Mouse (Mus musculus) limb, embryonic 12.5 days (tissue): ENCODE measurements around the gene D430041D05Rik. TPM values are rescaled to one million over a fixed set of nuclear protein-coding genes. Genes with fewer than 3 reads are reported as not detected.
"Not testable (repeated sequence)": the region's sequence is repeated elsewhere in the genome, so short reads cannot be mapped to it uniquely, and the experiment has no call there.

Experiments used
- ATAC-seq: fragments of 200-750 bp; cut with Nextera tagmentation; 2 replicates; pipeline ENCODE4 v1.8.0; 2017; ENCODE audit warnings: low read depth, moderate TSS enrichment; ENCODE audit not compliant: insufficient number of reproducible peaks, insufficient read depth, low FRiP score, low TSS enrichment
- H3K27ac ChIP-seq: fragments of 300-500 bp; sonication (generic); 2 replicates; pipeline ENCODE4 v1.5.1; 2016; ENCODE audit warnings: mild to moderate bottlenecking, moderate library complexity
- H3K27me3 ChIP-seq: fragments of 300-500 bp; sonication (generic); 2 replicates; pipeline ENCODE4 v1.6.1; 2016; ENCODE audit warnings: mild to moderate bottlenecking, moderate library complexity
- H3K36me3 ChIP-seq: fragments of 300-500 bp; sonication (generic); 2 replicates; pipeline ENCODE4 v1.6.1; 2016; ENCODE audit warnings: mild to moderate bottlenecking, moderate library complexity
- H3K4me1 ChIP-seq: fragments of 300-500 bp; sonication (generic); replicated peaks from 2 replicates; pipeline ENCODE4 v1.6.1; 2016
- H3K4me2 ChIP-seq: fragments of 300-500 bp; sonication (generic); 2 replicates; pipeline ENCODE4 v1.6.1; 2016; ENCODE audit warnings: mild to moderate bottlenecking, moderate library complexity
- H3K4me3 ChIP-seq: fragments of 300-500 bp; sonication (generic); replicated peaks from 2 replicates; pipeline ENCODE4 v1.5.1; 2016; ENCODE audit warnings: mild to moderate bottlenecking
- H3K9ac ChIP-seq: fragments of 300-500 bp; sonication (generic); replicated peaks from 2 replicates; pipeline ENCODE4 v1.6.1; 2016; ENCODE audit warnings: mild to moderate bottlenecking, moderate library complexity
- H3K9me3 ChIP-seq: fragments of 300-500 bp; sonication (generic); 2 replicates; pipeline ENCODE4 v1.6.1; 2016; ENCODE audit warnings: mild to moderate bottlenecking, moderate library complexity
- WGBS: fragments of 180-500 bp; shearing (Covaris S2); methylation state at CpG from one replicate; pipeline ENCODE4 v1.1.7; 2016; 5-methylcytosine and 5-hydroxymethylcytosine counted together
- polyA plus RNA-seq: library from polyadenylated mRNA; unstranded; fragments of >200 nt; fragmentation: Nextera tagmentation; extraction: Ambion mirVana; gene quantifications from 2 replicates; pipeline ENCODE4 v1.2.1, GENCODE M21; 2016

The D430041D05Rik gene
- polyA plus RNA-seq, 1 experiment from 2014 or later: 1.1 TPM

DNA sequence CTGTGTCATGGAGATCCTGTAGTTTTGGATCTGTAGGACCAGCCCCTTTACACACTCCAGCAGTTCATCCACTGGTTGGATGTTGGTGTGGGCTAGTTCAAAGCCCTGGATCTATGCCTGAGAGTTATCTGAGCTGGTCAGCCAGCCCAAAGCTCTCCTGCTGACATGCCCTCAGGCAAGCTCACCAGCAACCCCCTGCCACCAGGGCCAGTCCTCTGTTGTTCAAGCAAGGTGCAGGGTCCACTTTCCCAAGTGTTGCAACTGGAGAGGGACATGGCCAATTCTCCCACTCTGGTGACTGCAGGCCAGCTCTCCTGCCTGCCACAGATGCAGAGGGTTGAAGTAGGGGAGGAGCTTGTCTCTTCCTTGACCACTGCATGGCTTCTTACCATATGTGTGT lies 297.2 kb downstream of the D430041D05Rik start:
- H3K4me1 ChIP-seq, H3K9me3 ChIP-seq, H3K4me3 ChIP-seq, H3K27me3 ChIP-seq, ATAC-seq, H3K27ac ChIP-seq, H3K9ac ChIP-seq, H3K4me2 ChIP-seq, H3K36me3 ChIP-seq: not testable (repeated sequence)

DNA sequence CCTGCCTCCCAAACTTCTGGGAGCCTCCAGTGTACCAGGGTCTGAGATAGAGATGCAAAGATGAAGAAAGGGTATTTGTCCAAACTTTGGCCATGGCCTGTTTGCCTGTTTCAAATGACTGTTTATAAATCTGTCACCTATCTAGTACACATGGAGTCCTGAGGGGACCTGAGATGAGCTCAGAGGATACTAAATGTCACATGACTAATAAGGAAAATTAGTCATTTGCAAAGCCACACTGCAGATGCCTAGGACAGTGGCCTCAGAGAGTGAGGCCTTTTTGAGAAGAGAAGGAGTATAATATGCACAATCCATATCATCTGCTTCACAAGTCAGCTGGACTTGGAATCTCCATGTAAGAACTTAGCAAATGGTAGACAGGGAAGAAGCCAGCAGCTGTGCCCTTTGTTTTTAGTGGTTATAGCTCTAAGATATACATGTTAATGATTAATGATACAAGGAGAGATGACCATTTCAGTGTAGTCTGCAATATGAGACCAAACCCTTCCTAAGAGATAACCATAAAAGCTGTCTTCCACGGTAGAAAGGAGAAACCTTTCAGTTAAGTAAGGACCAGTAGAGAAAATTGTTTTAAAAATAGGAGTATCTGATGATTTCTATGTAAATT lies 299.5 kb downstream of the D430041D05Rik start:
- not testable (repeated sequence) for H3K4me3 ChIP-seq, ATAC-seq, H3K36me3 ChIP-seq, H3K9ac ChIP-seq, H3K27ac ChIP-seq, H3K27me3 ChIP-seq, H3K4me2 ChIP-seq, H3K4me1 ChIP-seq, H3K9me3 ChIP-seq
- WGBS: no CpG with 5 or more reads among the region's 1 CpGs

DNA sequence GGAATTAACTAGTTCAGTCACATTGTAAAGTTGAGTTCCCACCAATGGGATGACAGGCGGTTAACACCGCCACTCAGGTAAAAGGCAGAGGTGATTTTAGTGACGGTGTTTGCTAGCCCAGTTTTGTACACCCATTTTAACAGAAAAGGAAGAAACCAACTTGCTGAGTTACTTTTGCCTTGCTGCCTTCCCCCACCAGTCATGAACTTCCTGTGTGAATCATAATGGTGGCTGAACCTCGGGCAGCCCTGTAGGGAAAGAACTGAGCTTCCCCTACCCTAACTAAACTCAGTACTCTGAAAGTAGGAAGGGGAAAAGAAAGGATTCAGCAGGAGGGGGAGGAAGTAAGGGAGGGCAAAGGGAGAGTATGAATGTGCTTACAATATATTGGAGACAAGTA lies 300.8 kb downstream of the D430041D05Rik start:
- WGBS: 80% methylated on average over 4 of the region's 4 CpGs
- ATAC-seq: no peak
- H3K4me2 ChIP-seq: no peak overlapping the region
- no peak overlapping the region for H3K4me3 ChIP-seq
- H3K36me3 ChIP-seq: no peaks in the 10 kb centered on the region
- H3K27ac ChIP-seq: no peak overlapping the region
- no peaks in the 10 kb centered on the region for H3K27me3 ChIP-seq
- no peaks in the 10 kb centered on the region for H3K4me1 ChIP-seq
- no peak overlapping the region for H3K9ac ChIP-seq
- no peaks in the 10 kb centered on the region for H3K9me3 ChIP-seq

DNA sequence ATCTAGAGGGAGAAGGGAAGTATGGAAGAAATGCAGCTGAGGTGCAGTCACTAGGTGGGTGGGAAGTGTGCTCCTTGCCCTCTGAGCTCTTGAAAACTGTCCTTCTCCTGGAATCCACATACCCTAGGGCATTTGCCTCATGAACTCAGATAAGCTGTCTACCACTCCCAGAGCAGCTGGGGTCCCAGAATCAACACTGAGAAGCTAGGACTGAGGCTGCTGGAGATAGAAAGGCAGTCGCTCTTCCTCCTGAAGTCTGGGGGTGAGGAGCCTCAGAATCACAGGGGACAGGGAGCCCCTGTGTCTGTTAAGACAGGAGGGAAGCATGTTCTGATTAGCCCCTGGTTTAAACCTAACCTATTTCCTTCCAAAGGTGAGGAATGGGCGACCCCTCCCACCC lies 301.3 kb downstream of the D430041D05Rik start:
- Histone ChIP-seq H3K36me3 (no peaks in the 10 kb centered on the region), H3K4me3 (no peak overlapping the region), H3K27me3 (no peaks in the 10 kb centered on the region), H3K9ac (no peak overlapping the region), H3K4me1 (no peaks in the 10 kb centered on the region), H3K27ac (no peak overlapping the region), H3K9me3 (no peaks in the 10 kb centered on the region), H3K4me2 (no peak overlapping the region)
- no peak for ATAC-seq
- WGBS: 58% methylated on average over 2 of the region's 2 CpGs

DNA sequence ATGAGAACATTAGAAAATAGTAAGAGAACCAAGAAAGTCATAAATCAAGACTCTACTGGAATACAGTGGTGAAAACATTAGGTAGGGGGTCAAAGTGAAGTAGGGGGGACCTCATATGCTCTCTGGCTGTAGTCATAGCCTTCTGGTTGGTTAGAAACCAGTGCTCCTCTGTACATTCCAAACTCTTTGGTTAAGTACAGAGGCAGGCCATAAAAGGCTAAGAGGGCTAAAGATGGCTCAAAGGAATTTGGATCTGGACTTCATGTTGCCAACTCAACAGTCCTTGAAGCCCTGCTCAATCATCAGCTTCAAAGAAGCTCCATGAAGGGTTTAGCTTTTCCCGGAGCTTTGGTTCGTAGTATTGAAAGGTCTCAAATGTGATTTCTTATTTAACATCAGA lies 301.8 kb downstream of the D430041D05Rik start:
- WGBS: 52% methylated on average over 2 of the region's 2 CpGs

DNA sequence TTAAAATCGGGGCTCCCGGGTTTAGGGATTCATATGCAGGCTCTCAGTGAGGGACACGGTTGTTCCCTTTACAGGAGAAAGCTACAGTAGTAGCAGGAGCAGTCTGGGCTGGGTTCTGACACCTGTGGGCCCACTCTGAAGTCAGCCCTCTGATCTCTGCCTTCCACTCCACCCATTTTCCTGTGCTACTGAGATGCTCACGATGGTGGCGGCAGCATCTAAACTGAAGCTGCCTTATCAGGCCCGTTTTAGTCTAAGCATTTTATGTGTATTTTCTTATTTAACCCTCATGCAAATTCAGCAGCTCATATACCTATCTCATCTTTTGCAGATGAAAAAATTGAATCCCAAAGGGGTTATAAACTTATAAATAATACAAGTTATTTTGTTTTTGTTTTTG lies 306.0 kb downstream of the D430041D05Rik start:
- no peak for ATAC-seq
- H3K9me3 ChIP-seq: no peaks in the 10 kb centered on the region
- WGBS: 85% methylated on average over 6 of the region's 6 CpGs

More for the DNA sequence above, 301.8 kb downstream of the D430041D05Rik start:
- H3K36me3 ChIP-seq, ATAC-seq, H3K4me3 ChIP-seq, H3K4me2 ChIP-seq, H3K4me1 ChIP-seq, H3K27me3 ChIP-seq, H3K9ac ChIP-seq, H3K27ac ChIP-seq, H3K9me3 ChIP-seq: not testable (repeated sequence)

DNA sequence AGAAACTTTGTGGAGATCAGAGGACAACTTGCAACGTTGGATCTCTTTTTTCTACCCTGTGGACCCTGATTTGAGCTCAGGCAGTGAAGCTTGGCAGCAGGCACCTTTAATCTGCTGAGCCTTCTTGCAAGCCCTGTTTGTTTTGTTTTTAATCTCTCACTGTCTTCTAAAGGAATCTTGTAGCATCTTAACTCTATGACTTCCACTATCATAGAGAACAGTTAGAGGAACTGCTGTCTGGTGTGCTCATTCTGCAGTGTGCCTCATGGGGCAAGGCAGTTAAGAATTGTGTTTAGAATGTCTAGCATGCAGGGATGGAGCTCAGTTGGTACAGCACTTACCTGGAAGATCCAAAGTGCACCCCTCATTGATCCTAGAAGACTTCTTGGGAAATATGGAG lies 310.9 kb downstream of the D430041D05Rik start:
- Histone ChIP-seq H3K27ac (no peak overlapping the region), H3K27me3 (no peaks in the 10 kb centered on the region), H3K4me2 (no peak overlapping the region), H3K9ac (no peak overlapping the region), H3K4me3 (no peak overlapping the region), H3K9me3 (no peaks in the 10 kb centered on the region), H3K36me3 (no peaks in the 10 kb centered on the region), H3K4me1 (peaks cover 12% of the 10 kb centered on the region)
- WGBS: 61% methylated on average over 1 of the region's 1 CpGs
- ATAC-seq: no peak

More for the DNA sequence above, 306.0 kb downstream of the D430041D05Rik start:
- H3K4me1 ChIP-seq: no peaks in the 10 kb centered on the region
- no peak overlapping the region for H3K4me2 ChIP-seq
- no peaks in the 10 kb centered on the region for H3K27me3 ChIP-seq
- H3K27ac ChIP-seq: no peak overlapping the region
- no peak overlapping the region for H3K9ac ChIP-seq
- no peaks in the 10 kb centered on the region for H3K36me3 ChIP-seq
- H3K4me3 ChIP-seq: no peak overlapping the region

DNA sequence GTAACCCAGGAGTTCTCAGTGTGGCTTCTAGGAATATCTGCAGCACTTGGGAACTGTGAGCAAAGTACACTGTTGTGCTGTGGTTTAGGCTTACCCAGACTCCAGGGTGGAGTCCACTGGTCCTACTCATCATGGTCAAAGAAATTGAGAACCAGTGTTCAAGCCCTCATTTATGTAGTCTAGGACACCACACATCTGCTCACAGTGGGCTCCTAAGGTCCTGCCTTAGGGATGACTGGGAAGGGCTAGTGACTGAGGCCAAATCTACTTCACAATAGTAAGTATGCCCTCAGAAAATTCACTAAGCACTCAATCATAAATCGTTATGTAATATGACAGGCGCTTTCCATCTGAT lies 311.6 kb downstream of the D430041D05Rik start:
- 91% methylated on average over 2 of the region's 2 CpGs for WGBS
- ATAC-seq: no peak
- H3K27ac ChIP-seq: no peak overlapping the region

DNA sequence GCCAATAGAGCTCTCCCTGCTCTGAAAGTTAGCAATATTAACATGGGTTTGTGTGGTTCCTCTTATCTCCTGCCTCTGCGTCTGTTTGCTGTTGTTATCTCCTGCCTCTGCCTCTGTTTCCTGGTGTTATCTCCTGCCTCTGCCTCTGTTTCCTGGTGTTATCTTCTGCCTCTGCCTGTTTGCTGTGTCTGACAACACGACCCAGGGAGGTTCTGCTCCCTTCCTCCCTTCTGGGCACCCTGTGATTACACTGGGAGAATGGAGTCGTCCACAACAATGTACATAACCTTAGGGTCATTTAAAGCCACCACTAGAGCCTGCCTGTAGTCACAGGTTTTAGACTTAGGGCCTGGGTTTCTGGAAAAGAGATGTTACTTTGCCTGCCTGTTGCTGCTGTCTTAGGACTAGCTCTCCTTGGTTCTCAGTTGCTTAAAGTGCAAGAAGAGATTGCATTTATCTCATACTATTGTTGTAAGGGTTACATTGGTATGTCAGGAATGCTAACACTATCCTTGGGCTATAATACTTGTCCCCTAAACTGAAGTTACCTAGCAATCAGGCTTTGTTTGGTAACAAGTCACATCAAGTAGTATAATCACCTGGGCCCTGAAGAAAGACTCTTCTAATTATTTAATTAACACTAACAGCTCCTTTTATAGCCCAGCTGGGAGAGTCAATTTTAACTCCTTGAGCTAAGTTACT lies 312.1 kb downstream of the D430041D05Rik start:
- Histone ChIP-seq H3K27ac (no peak overlapping the region; the same call in 1 of the 2 replicates), H3K36me3 (no peaks in the 10 kb centered on the region)
- no peak for ATAC-seq

More for the DNA sequence above, 311.6 kb downstream of the D430041D05Rik start:
- Histone ChIP-seq H3K4me1 (peaks cover 12% of the 10 kb centered on the region), H3K9ac (no peak overlapping the region), H3K27me3 (no peaks in the 10 kb centered on the region), H3K36me3 (no peaks in the 10 kb centered on the region), H3K4me3 (no peak overlapping the region), H3K9me3 (no peaks in the 10 kb centered on the region), H3K4me2 (no peak overlapping the region)

DNA sequence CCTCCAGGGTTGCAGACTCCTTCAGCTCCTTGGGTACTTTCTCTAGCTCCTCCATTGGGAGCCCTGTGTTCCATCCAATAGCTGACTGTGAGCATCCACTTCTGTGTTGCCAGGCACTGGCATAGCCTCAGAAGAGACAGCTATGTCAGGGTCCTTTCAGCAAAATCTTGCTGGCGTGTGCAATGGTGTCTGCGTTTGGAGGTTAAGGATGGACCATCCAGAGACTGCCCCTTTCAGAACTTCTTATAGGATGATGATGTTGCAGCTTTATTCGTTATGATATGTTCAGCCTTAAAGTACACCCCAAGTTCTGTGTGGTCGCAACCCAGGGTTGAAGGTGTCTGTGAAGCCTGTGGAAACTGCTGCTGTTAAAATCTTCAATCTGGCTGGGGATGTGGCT lies 313.4 kb downstream of the D430041D05Rik start:
- ATAC-seq, H3K27me3 ChIP-seq, H3K27ac ChIP-seq, H3K9me3 ChIP-seq, H3K36me3 ChIP-seq, H3K9ac ChIP-seq, H3K4me3 ChIP-seq, H3K4me2 ChIP-seq: not testable (repeated sequence)
- peaks cover 12% of the 10 kb centered on the region for H3K4me1 ChIP-seq
- 92% methylated on average over 4 of the region's 4 CpGs for WGBS

More for the DNA sequence above, 312.1 kb downstream of the D430041D05Rik start:
- H3K4me2 ChIP-seq: no peak overlapping the region
- WGBS: 42% methylated on average over 3 of the region's 3 CpGs
- H3K9me3 ChIP-seq: no peaks in the 10 kb centered on the region
- H3K4me3 ChIP-seq: no peak overlapping the region
- no peaks in the 10 kb centered on the region for H3K27me3 ChIP-seq
- no peak overlapping the region for H3K9ac ChIP-seq
- H3K4me1 ChIP-seq: peaks cover 12% of the 10 kb centered on the region

DNA sequence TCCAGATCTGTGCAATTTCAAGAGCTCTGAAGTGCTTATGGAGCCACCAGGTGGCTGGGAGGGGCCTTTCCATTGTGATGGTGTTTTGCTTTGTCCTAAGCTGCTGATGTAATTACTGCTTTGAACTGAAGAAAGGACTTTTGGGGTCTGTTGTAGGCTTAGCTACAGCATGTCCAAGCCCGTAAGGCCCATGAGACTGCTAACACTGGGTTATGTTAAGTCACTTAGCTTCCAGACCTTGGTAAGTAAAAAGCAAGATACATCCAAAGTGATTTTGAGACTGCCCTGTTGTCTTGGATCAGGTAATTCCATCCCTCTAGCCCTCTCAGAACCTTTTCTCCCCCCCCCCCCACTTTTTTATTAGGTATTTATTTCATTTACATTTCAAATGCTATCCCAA lies 314.0 kb downstream of the D430041D05Rik start:
- not testable (repeated sequence) for H3K9ac ChIP-seq, H3K27me3 ChIP-seq, H3K36me3 ChIP-seq, H3K4me3 ChIP-seq, ATAC-seq, H3K27ac ChIP-seq, H3K9me3 ChIP-seq
- WGBS: 69% methylated on average over 1 of the region's 1 CpGs
- Histone ChIP-seq H3K4me2 (0 out of 2 replicates have a peak overlapping the region, but pooled peaks have one; percentile 58), H3K4me1 (peaks cover 12% of the 10 kb centered on the region)

DNA sequence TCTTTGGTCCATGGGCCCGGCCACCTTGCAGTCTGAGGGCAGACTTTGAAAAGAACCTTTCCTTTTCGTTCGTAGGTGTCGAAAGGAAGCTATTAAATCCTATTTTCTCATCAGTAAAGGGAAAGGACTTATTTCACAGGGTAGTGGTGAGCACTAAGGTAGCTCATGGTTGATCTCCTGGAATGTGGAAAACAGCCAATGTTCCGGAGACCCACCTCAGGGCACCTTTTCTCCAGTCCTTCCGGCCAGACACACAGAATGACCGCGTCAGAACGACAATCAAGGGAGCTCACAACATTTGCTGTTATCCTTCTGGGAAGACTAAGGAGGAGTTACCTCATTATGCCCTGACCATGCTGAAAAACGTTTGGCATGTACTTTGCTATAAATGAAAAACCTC lies 314.6 kb downstream of the D430041D05Rik start:
- no peak for ATAC-seq
- H3K4me1 ChIP-seq: peaks cover 12% of the 10 kb centered on the region
- H3K4me2 ChIP-seq: peak overlapping the region; percentile 58
- WGBS: 52% methylated on average over 10 of the region's 10 CpGs
- peak overlapping the region; percentile 72 for H3K27ac ChIP-seq
- H3K9ac ChIP-seq: peak overlapping the region; percentile 55
- H3K9me3 ChIP-seq: no peaks in the 10 kb centered on the region
- no peaks in the 10 kb centered on the region for H3K27me3 ChIP-seq
- H3K36me3 ChIP-seq: no peaks in the 10 kb centered on the region
- H3K4me3 ChIP-seq: peak overlapping the region; percentile 48
